Mouse (Mus musculus) E14TG2a.4 (cell line): ENCODE measurements around the gene Lrrc61.

Source experiments
- CTCF ChIP-seq: conservative IDR thresholded peaks from 2 replicates; pipeline ENCODE4 v1.5.1; 2014; ENCODE audit warnings: low read length
- NANOG ChIP-seq: IDR thresholded peaks from 2 replicates; pipeline ENCODE4 v1.6.1; 2014; ENCODE audit warnings: borderline replicate concordance, low read length, mixed read lengths

GRCm38 (mm10) chr6:48597233-48597625 lies 42.6 kb downstream of the Lrrc61 start:
- TF ChIP-seq CTCF, result no peak
- TF ChIP-seq NANOG, result no peak
